Mouse (Mus musculus) erythroblast, embryonic 14.5 days (primary cell): ENCODE results near the gene Nt5c3b.

Source experiments
- GATA1 ChIP-seq: IDR thresholded peaks from 2 replicates; pipeline ENCODE4 v1.6.1; 2012; ENCODE audit warnings: low read length, inconsistent platforms, mixed read lengths
- TAL1 ChIP-seq: IDR thresholded peaks from 3 replicates; pipeline ENCODE4 v1.6.1; 2012; ENCODE audit warnings: low read length, inconsistent platforms, mixed read lengths

GRCm38 (mm10) chr11:100389931-100390445 is 51.6 kb downstream of the Nt5c3b start:
- no peak for TF ChIP-seq TAL1
- no peak for TF ChIP-seq GATA1
